Mouse (Mus musculus) cerebellum, adult 2 months (tissue): ENCODE results near the gene Pex11a.

ENCODE experiments used
- CTCF ChIP-seq: fragments of 200-500 bp; IDR thresholded peaks from 2 replicates; pipeline ENCODE4 v1.5.1; 2011; ENCODE audit warnings: low read depth, mild to moderate bottlenecking, control low read depth, low read length, moderate library complexity, borderline replicate concordance; ENCODE audit not compliant: insufficient read depth
- POLR2A ChIP-seq: fragments of 200-500 bp; IDR thresholded peaks from 2 replicates; pipeline ENCODE4 v1.6.1; 2011; ENCODE audit warnings: low read length, control low read depth, borderline replicate concordance; ENCODE audit not compliant: insufficient read depth

GRCm38 (mm10) chr7:79749511-79749910 is 6.6 kb upstream of the Pex11a start:
- TF ChIP-seq CTCF (no peak), POLR2A (no peak)
